Mouse (Mus musculus) myocyte (in vitro differentiated cells): ENCODE results near the gene Ciao2b.

Experiments used
- POLR2A ChIP-seq: IDR thresholded peaks from one replicate; pipeline ENCODE4 v1.6.1; 2011; ENCODE audit warnings: low read depth, mild to moderate bottlenecking, control low read depth, moderate library complexity; ENCODE audit not compliant: insufficient read length
- TCF12 ChIP-seq: IDR thresholded peaks from one replicate; pipeline ENCODE4 v1.6.1; 2011; ENCODE audit warnings: mild to moderate bottlenecking, control low read depth; ENCODE audit not compliant: poor library complexity, insufficient read depth, severe bottlenecking

DNA sequence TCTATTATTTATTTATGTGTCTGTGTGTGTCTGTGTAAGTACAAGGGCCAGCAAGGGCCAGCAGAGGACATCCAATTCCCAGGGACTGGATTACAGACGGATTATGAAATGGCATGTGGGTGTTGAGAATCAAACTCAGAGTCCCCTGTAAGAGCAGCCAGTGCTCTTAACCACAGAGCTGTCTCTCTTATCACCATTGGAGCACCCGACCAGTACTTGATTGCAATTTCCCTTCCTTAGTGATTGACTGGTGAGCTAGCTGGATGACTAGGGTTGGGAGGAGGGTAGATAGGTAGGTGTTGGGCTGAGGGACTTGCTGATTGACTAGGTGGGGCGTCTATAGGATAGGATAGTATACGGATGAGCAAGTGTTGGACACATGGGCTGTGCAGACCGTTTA is 21.0 kb downstream of the Ciao2b start:
- TF ChIP-seq POLR2A (no peak), TCF12 (no peak)
